Mouse (Mus musculus) heart, postnatal 10 days (tissue): ENCODE data around the gene Cenps. TPM values are rescaled to one million over a fixed set of nuclear protein-coding genes. Genes with fewer than 3 reads are reported as not detected.
A peak's percentile ranks its signal among the peaks of the same experiment; 100 is the strongest.

ENCODE experiments used
- DNase-seq, 2 experiments: peaks; one replicate each; pipeline ENCODE4 v3.0.0; 2021
- intact Hi-C: fragments of 180-260 bp; cut with DNase I; formaldehyde crosslinking; loops from one replicate; pipeline ENCODE4 v1.15.1; 2025
- total RNA-seq, 2 experiments: library from RNA; stranded (reverse); gene quantifications; 2 replicates each; pipeline ENCODE4 v1.2.3; 2021

Cenps gene
- total RNA-seq, 2 experiments from 2014 or later, result 9.7 to 12.2 TPM

DNA sequence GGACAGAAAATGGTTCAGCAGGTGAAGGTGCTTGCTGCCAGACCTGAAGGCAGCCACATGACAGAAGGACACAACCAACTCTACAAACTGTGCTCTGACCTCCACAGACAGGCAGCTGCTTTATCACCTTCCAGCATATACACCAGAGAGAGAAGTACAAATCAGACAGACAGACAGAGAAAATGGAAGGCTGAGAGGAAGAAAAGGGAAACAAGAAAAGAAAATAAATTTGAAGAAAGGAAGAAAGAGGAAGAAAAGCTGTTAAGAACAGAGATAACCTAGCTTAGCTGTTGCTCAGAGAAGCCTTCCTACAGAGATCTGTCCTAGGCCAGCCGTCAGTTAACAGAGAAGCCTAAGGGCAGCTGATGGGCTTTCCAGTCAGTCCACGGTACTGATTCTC is 21.8 kb upstream of the Cenps start:
- DNase-seq, result no peak
- intact Hi-C loops, result no loop called here

- no peak for DNase-seq
- intact Hi-C loops, result no loop called here
Measured at GRCm38 (mm10) chr4:149157415-149157973, 20.1 kb upstream of the Cenps start.

GRCm38 (mm10) chr4:149155711-149156110 is 18.3 kb upstream of the Cenps start:
- intact Hi-C loops, result no loop called here
- no peak for DNase-seq

GRCm38 (mm10) chr4:149154859-149155258 is 17.4 kb upstream of the Cenps start:
- intact Hi-C loops, result no loop called here
- DNase-seq, result no peak

DNA sequence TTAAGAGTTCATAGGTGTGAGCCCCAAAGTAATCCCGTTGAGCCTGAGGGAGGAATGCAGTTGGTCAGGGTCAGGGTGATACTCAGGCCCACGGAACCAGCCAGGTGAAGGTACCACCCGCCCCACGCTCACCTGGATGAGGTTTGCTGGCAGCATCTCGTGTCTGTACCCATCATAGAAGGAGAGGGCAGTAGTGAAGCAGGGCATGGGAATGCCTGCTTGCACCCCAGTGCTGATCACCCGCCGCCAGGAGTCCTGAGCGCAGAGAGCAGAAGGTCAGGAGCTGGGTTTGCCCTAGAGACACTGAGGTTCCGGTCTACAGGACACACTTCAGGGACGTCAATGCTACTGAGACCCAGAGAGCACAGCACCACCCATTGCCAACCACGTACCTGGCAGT is 13.3 kb upstream of the Cenps start:
- intact Hi-C loops, result no loop called here
- DNase-seq, result no peak

DNA sequence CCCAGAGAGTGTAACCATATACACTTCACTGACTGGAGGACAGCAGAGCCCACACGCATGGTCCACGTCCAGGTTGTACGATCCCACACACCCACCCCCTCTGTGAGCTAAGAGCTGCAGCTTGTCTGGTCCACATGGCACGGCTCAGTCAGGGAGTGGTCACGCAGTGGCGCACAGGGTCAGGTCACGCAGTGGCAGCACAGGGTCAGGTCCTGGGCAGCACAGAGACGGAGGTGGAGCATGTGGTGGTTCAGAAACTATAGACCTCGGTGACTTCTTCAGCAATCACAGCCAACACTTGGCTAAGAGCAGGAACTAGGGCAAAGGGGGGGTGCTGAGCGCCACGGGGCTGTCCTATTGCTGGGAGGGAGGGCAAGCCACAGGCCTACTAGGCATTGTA is 12.8 kb upstream of the Cenps start:
- intact Hi-C loops, result no loop called here
- DNase-seq, result no peak

GRCm38 (mm10) chr4:149149611-149150010 is 12.2 kb upstream of the Cenps start:
- peak; percentile 49 to 62 for DNase-seq

DNA sequence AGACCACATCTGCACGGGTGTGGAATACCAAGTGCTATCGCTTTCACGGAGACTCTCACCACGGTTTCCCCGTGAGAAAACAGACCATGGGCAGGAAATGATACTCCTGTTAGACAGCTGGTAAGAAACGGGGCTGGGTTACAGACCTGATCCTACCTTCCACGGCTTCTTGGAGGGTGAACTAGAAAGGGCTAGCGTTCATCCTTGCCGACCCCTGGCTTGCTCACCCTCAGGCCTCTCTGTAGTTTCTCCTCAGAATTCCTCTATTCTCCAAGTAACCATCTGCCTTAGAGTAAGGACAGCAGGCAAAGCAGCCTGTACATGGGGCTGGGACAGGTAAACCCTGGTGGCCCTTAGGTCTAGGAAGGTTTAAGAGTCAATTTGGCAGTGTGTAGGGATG is 11.8 kb upstream of the Cenps start:
- intact Hi-C loops, result loop anchor here (10.0 kb wide), 2 partner anchors 336 to 466 kb away; partner anchors contain the start of genes Lzic and Nmnat1

More at GRCm38 (mm10) chr4:149149611-149150010, 12.2 kb upstream of the Cenps start:
- intact Hi-C loops, result loop anchor here (10.0 kb wide), 2 partner anchors 335 to 465 kb away; partner anchors contain the start of genes Lzic and Nmnat1

GRCm38 (mm10) chr4:149148084-149148483 is 10.7 kb upstream of the Cenps start:
- no peak for DNase-seq
- intact Hi-C loops, result loop anchor here (10.0 kb wide), 2 partner anchors 337 to 467 kb away; partner anchors contain the start of genes Lzic and Nmnat1

More for the DNA sequence above, 11.8 kb upstream of the Cenps start:
- no peak for DNase-seq

DNA sequence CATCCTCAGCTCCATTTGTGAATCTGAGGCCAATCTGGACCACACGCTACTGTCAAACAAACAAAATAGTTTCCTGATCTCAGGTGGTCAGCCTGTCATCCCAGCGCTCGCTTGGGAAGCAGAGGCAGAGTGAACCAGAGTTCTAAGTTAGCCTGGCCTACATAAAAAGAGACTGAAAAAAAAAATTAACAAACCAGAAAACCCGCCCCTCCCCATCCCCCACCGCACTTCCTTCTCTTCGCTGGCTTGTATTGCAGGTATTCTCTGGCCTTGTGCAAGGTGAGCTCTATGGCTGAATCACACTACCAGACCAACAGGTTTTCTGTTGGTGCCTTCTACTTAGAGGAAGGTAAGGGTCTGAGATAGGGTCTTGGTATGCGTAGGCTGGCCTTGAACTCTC is 10.1 kb upstream of the Cenps start:
- DNase-seq, result no peak
- intact Hi-C loops, result loop anchor here (10.0 kb wide), 2 partner anchors 337 to 467 kb away; partner anchors contain the start of genes Lzic and Nmnat1

DNA sequence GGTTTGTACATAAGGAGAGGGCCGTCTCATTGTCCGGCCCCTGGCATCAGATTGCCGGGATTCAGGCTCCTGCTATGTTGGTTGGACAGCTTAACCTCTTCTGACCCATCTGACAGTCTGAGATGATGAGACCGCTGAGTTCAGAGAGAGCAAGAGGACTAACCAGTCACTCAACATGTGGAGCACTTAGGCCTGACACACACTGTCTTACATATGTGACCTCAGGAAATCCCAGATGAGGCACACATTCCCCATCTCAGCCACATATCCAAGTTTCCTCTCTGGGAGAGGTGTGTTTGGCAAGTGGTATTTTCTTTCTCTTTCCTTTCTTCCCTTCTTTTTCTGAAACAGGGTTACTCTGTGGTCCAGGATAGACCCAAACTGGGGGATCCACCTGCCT is 7.7 kb upstream of the Cenps start:
- no peak for DNase-seq
- intact Hi-C loops, result loop anchor here (2.0 to 10.0 kb wide), 4 partner anchors 40 to 470 kb away; partner anchors contain the start of genes Lzic and Nmnat1

GRCm38 (mm10) chr4:149144459-149144858 is 7.0 kb upstream of the Cenps start:
- DNase-seq, result peak; percentile 88 to 92
- intact Hi-C loops, result loop anchor here (2.0 to 10.0 kb wide), 5 partner anchors 40 to 470 kb away; partner anchors contain the start of genes Kif1b, Lzic and Nmnat1

DNA sequence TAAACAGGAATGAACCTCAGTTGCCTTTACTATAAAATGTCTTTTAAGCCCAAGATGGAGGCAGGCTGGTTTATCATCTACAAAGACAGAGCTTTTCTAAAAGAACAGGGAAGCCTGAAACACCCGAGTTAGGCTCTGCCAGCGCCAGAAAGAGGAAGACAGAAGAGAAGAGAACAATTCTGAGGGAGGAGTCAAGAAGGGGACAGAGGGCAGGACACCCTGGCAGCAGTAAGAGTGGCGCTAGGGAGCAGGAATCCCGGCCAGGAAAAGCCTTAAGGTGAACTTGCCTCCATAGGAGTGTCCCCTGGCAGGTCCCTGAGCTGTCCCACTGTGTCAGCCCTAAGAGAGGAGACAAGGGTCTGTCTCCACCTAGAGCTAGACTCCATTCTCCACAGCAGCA is 6.2 kb upstream of the Cenps start:
- intact Hi-C loops, result loop anchor here (5.0 to 10.0 kb wide), 3 partner anchors 164 to 471 kb away; partner anchors contain the start of genes Kif1b, Lzic and Nmnat1
- no peak for DNase-seq

DNA sequence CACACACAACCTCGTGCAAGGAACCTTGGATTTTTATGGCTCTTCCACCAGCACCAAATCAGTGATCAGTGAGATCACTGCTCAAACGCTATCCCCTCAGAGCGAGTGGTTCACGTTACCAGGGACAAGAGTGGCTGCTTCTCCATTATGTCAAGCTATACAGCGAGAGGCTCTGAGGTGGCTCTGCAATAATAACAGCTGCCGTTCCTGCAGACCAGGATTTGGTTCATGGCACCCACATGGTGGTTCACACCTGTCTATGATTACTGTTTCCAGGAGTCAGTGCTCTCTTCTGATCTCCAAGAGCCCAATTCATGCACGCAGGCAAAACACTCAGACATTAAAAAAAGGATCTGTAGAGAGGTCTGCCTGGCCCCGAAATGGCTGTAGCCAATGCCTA is 1.1 kb upstream of the Cenps start:
- no peak for DNase-seq
- intact Hi-C loops, result no loop called here

GRCm38 (mm10) chr4:149136116-149136850 is 1.1 kb downstream of the Cenps start:
- DNase-seq, result no peak
- intact Hi-C loops, result no loop called here

DNA sequence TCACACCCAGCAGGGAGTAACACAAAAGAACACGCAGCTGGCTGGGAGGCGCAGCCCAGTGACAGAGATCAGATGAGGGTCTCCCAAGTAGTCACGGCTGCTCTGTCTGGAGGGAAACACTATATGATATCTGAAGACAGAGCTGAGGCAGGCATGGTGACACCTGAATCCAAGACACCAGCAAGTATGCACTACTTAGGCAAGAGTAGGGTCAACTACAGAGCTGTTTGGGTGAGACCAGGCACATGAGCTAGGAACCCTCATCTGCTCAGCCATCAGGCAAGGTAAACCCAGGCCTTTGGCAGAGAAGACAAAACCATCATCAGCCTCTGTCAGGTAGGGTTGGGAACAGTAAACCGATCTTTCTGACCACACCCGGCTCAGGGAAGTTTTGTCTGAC is 4.0 kb downstream of the Cenps start:
- intact Hi-C loops, result no loop called here
- DNase-seq, result no peak

- no peak for DNase-seq
- intact Hi-C loops, result no loop called here
Measured at GRCm38 (mm10) chr4:149131789-149132565, 5.5 kb downstream of the Cenps start.

GRCm38 (mm10) chr4:149131021-149131752 is 6.2 kb downstream of the Cenps start:
- intact Hi-C loops, result no loop called here
- DNase-seq, result no peak

- no peak for DNase-seq
- intact Hi-C loops, result no loop called here
Measured at GRCm38 (mm10) chr4:149128467-149128866, 9.0 kb downstream of the Cenps start.

DNA sequence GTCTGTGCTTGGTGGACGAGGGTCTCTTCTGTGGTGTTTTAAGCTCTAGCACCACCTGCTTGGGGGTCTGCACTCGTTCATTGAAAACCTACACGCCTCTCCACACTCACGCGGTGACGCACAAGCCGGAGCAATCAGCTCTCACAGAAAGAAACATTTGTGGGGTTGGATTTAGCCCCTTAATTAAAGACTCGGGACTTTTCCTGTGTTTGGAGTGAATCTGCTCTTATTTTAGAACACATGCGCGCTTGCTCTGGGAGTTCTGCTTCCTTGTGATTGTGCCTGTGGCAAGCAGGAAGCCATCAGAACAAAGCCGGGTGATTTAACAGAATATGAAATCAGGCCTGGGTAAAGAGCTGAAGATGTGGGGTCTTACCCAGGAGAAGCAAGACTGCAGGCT is 10.8 kb downstream of the Cenps start, which contains the start of gene Cort:
Gene Cort (minus strand): TSS at position 101 of the 400 bp plus-strand sequence.
- intact Hi-C loops, result no loop called here

More for the DNA sequence above, 10.8 kb downstream of the Cenps start, which contains the start of gene Cort:
- no peak for DNase-seq
